Mouse (Mus musculus): ENCODE measurements around the gene Onecut1. TPM values are rescaled to one million over a fixed set of nuclear protein-coding genes. Genes with fewer than 3 reads are reported as not detected.

Gene Onecut1
- total RNA-seq, 2 experiments from 2014 or later: 1.1 to 4.8 TPM

GRCm38 (mm10) chr9:74911430-74911829 is 49.7 kb downstream of the Onecut1 start:
- DNase-seq: peak; percentile 70

GRCm38 (mm10) chr9:74911919-74912318 is 50.2 kb downstream of the Onecut1 start:
- no peak for DNase-seq

- no peak for DNase-seq
These were observed 51.1 kb downstream of the Onecut1 start for GRCm38 (mm10) chr9:74912619-74913376.

- no peak for DNase-seq
These were observed 53.9 kb downstream of the Onecut1 start for GRCm38 (mm10) chr9:74915611-74916010.

GRCm38 (mm10) chr9:74920450-74920849 is 58.7 kb downstream of the Onecut1 start:
- DNase-seq: no peak

GRCm38 (mm10) chr9:74921422-74921821 is 59.7 kb downstream of the Onecut1 start:
- no peak for DNase-seq

GRCm38 (mm10) chr9:74922884-74923283 is 61.2 kb downstream of the Onecut1 start:
- no peak for DNase-seq

- no peak for DNase-seq
These were observed 61.7 kb downstream of the Onecut1 start for GRCm38 (mm10) chr9:74923291-74923977.

- no peak for DNase-seq
These were observed 63.6 kb downstream of the Onecut1 start for GRCm38 (mm10) chr9:74925220-74925769.

- DNase-seq: no peak
These were observed 68.3 kb downstream of the Onecut1 start for GRCm38 (mm10) chr9:74929981-74930423.

- no peak for DNase-seq
These were observed 68.9 kb downstream of the Onecut1 start for GRCm38 (mm10) chr9:74930653-74931052.

- DNase-seq: no peak
These were observed 73.6 kb downstream of the Onecut1 start for GRCm38 (mm10) chr9:74935289-74935688.

- no peak for DNase-seq
These were observed 76.0 kb downstream of the Onecut1 start for GRCm38 (mm10) chr9:74937761-74938160.

- peak; percentile 59 for DNase-seq
These were observed 77.2 kb downstream of the Onecut1 start for GRCm38 (mm10) chr9:74938670-74939534.

Other genes starting within 250 kb of the Onecut1 start
- 10 to 100 TPM; 76.1 to 81.3 TPM for gene Fam214a, start 91.0 kb downstream of the Onecut1 start, total RNA-seq (2021)
- gene Arpp19, start 175.7 kb downstream of the Onecut1 start, total RNA-seq (2021): 100 to 1,000 TPM; 232 to 259 TPM
- 10 to 100 TPM; 23.9 to 30.5 TPM for gene Myo5a, start 209.1 kb downstream of the Onecut1 start, total RNA-seq (2021)